Mouse (Mus musculus) lung, postnatal 4 days (tissue): ENCODE measurements around the gene Rab9.

Experiments used
- DNase-seq, 2 experiments: peaks; one replicate each; pipeline ENCODE4 v3.0.0; 2021

Rab9 gene

DNA sequence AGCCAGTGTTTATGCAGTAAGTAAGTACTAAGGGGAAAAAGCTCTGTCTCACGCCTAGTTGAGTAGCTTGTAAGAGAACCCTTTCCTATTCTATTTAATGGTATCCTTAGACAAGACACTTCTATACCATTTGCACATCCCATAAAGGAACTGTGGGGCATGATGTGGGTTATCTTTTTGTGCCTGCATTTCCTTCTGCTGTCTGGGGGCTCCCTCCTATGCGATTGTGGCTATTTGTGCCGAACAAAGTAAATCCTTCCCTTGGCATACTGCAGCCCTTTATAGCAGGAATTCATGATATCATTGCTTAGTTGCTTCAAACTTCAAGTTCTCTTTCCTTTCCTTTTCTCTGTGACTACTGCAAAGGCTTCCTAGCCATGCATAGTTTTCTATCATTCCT lies 35.1 kb downstream of the Rab9 start:
- no peak for DNase-seq

- DNase-seq: peak; percentile 90 to 94
These were observed 39.0 kb downstream of the Rab9 start, which contains the start of gene Ofd1 for GRCm38 (mm10) chrX:166440616-166441063. Gene Ofd1, minus strand, starts transcription at chrX:166440704.

DNA sequence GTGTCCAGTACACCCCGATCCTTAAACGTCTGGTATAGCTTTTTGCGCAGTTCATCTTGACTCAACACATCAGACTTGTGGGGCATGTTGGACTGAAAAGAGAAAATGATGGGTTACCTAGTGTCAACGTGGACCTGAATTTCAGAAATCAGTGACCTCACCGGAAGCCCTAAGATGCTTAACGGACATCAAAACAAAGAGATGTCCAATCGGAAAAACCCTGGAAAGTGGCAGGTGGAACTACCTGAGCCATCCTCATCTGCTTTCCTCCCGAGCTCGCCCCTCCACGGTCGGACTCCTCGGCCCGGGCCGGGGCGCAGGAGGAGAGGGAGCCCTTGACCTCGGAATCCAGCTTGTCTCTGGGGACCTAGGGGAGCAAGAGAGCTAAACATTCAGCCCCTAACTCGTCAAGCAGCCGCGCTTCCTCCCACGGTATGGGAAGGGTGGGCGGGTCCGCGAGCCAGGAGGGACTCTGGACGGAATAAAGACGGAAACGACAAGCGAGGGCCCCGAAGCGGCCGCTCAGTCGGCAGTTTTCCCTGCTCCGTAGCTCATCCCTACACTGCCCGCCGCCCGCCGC lies 39.5 kb downstream of the Rab9 start, which contains the start of gene Trappc2:
Trappc2 (plus strand) TSS at position 539 of the 580 bp plus-strand sequence.
- DNase-seq: no peak

- no peak for DNase-seq
These were observed 44.9 kb downstream of the Rab9 start for GRCm38 (mm10) chrX:166434812-166435211.

DNA sequence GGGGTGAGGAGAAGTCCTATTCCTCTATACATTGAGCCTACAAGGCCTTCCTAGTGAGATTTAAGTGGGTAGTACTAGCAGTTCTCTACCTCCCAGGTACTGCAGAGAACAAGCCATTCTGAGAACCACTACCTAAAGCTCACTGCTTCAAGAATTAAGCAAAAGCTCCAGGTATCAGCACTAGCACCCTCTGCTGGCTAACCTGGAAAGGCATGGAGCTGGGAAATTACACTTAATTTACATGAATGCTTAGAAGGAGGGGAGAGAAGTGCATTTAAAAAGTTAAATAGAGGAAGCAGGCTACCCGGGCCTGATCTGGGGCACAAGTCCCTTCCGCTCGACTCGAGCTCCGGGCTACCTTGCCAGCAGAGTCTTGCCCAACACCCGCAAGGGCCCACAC lies 63.5 kb downstream of the Rab9 start:
- peak in 1 of 2 experiments; percentile 20 for DNase-seq

- DNase-seq: no peak
These were observed 71.8 kb downstream of the Rab9 start for GRCm38 (mm10) chrX:166407865-166408264.
